Mouse (Mus musculus): Measurements from ENCODE around the gene Otud7b. TPM values are rescaled to one million over a fixed set of nuclear protein-coding genes. Genes with fewer than 3 reads are reported as not detected.
A peak's percentile ranks its signal among the peaks of the same experiment; 100 is the strongest.

Gene Otud7b
- total RNA-seq, 2 experiments from 2014 or later: 52.2 to 54.5 TPM

DNA sequence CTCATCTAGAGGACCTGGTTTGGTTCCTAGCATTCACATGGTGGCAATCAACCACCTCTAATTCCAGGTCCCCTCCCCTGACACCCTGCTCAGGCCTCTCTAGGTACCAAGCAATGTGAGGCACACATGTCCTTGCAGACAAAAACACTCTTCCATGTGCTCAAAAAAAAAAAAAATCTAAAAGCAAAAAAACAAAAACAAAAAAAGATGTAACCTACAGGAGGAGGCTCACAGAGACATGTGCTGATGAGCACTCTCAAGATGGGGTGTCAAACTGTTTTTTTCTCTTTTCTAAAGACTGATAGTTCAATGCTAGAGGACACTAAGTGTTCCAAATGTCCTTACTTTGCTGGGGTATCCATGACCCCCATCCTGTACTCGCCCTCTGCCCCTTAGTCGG lies 22.2 kb upstream of the Otud7b start:
- intact Hi-C loops (cut with DNase I): no loop called here
- DNase-seq (ENCODE audit: low spot score): no peak

DNA sequence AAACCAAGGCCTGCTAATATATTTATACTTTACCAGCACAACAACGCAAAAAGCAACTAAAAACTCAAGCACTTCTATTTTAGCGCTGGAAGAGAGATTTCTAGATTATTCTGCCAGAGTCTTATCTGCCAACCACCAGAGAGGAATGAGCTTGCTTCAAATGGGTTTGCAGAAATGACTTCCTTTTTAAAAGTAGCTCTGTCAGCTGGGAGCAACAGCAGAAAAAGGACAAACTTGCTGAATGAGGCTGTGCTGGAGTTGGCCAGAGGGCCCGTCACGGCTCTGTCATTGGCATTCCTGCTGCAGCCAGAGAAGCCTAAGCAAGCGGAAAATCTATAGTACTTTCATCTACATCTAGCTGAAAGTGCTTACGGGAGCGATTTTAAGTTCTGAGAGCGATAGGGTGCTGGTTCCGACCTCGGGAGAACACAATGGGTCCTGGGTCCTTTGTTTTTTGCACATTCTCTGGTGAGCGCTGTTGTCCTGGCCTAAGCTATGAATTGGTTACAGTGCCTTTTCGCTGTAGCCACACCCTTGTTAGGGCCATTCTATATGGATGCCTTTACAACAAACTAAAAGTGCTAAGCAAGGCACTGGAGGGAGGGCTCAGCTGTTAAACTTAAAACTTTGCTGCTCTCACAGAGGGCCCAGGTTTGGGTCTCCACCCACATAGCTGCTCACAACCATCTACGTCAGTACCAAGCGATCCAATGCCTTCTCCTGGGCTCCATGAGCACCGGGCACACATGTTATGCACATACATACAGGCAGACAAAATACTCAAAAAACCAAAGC lies 21.4 kb upstream of the Otud7b start:
- intact Hi-C loops (cut with DNase I): no loop called here
- no peak for DNase-seq (ENCODE audit: low spot score)

DNA sequence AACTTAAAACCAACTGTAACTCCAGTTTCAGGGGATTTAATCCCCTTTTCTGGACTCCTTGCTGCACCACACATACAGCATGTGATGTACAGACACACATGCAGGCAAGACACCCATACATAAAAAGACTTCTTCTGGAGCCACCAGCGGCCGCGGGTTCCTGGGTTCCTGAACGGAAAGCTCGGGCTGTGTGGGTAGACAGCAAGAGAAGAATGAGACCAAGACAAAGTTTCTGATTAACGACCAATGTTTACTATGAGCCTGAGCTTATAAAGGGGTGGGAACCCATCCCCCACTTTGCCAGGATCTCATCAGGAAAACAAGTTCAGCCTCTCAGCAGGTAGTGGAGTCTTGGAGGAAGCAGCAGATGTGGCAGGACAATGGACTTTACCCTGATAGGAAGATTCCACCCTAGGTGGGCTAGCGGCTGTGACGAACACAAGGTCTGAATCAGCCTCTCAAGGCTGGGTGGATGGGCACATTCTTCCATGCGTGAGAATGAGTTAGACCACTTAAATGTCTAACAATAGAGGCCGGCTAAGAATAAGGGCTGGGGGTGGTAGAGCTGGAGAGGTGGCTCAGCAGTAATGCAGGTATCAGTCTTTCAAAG lies 20.1 kb upstream of the Otud7b start:
- intact Hi-C loops (cut with DNase I): no loop called here
- DNase-seq (ENCODE audit: low spot score): no peak

DNA sequence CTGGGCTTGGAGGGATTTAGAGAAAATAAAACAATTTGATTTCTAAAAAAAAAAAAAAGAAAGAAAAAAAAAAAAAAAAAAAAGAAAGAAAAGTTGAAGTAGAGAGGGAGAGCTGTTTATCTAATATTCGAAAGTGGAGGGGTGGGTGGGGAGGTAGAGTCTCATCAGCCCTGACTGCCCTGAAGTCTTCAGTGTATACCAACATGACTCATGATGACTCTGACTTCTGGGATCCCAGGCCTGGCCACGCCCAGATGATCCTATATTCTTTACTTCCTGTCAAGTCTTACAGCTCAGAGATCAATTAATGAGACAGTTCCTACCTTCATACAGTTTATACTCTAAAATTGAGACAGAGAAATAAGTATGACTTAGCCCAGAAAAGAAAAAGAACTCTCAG lies 17.1 kb upstream of the Otud7b start:
- intact Hi-C loops (cut with DNase I): no loop called here
- DNase-seq (ENCODE audit: low spot score): no peak

DNA sequence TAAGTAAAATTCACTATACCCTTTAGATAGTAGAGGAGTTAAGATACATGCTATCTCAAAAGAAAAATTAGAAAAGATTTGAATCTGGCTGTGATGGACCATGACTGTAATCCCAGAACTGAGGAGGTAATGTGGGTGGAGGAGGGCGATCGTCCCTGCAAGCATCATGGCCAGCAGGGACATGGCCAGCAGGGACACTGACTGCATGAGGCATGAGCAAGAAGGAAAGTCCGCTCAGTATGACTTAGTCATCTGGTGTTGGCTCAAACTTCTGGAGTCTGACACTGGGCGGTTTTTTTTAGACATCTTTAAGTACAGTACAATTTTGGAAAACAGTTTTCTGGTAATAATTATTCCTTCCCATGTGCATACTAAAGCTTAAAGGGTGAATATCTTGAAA lies 16.5 kb upstream of the Otud7b start:
- intact Hi-C loops (cut with DNase I): no loop called here

DNA sequence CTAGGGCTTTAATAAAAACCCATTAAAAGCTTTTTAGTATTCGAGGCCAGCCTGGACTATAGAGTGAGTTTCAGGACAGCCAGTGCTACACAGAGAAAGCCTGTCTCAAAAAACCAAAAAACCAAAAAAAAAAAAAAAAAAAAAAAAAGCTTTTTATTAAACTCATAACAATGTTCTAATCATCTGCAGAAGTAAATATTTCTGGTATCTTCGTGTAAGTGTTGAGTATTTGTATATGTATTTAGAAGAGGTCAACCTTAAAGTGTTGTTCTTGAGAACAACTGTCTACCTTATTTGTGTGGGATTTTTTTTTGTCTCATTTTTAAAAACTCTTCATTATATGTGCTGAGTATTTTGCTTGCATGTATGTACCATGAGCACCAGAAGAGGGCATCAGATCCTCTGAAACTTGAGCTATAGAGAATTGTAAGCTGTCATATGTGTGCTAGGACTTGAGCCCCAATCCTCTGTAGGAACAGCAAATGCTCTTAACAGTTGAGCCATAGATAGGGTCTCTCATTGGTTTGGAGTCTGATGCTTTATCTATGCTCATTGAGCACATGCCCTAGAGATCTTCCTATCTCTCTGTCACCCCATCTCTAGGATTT lies 14.3 kb upstream of the Otud7b start:
- DNase-seq (ENCODE audit: low spot score): no peak

More for the DNA sequence above, 16.5 kb upstream of the Otud7b start:
- no peak for DNase-seq (ENCODE audit: low spot score)

DNA sequence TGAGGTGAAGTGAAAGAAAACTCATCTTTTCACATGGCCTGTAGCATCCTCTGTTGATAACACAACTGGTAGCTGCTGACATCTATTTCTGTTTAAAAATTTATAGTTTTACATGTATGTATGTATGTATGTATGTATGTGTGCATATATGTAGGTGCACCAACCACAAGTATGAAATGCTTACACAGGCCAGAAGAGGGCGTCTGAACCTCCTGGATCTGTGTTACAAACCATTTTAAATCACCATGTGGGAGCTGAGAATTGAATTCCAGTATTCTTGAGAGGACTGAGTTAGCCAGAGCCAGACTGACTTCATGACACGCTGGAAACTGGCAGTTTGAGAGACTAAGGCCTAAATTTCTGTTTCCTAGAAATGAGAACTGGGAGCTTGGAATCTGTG lies 13.2 kb upstream of the Otud7b start:
- DNase-seq (ENCODE audit: low spot score): no peak
- intact Hi-C loops (cut with DNase I): no loop called here

More for the DNA sequence above, 14.3 kb upstream of the Otud7b start:
- intact Hi-C loops (cut with DNase I): no loop called here

DNA sequence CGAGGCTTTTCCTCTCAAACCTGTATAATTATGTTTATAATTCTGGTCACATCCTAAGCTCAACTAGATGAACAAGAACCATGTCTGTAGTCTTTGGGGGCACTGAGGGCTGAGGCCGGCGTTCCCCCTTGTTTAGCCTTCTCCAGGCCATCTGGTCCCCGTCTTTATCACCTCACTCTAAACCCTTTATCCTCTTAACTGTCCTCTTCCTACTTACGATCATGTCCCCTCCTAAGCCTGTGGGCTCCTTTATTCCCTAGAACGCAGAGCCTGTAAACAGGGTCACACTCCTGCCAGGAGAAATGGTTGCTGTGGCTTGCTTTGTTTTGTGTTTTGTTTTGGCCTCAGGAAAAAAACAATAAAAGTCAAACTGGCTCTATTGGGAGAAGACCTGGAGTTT lies 12.4 kb upstream of the Otud7b start:
- intact Hi-C loops (cut with DNase I): no loop called here
- no peak for DNase-seq (ENCODE audit: low spot score)

DNA sequence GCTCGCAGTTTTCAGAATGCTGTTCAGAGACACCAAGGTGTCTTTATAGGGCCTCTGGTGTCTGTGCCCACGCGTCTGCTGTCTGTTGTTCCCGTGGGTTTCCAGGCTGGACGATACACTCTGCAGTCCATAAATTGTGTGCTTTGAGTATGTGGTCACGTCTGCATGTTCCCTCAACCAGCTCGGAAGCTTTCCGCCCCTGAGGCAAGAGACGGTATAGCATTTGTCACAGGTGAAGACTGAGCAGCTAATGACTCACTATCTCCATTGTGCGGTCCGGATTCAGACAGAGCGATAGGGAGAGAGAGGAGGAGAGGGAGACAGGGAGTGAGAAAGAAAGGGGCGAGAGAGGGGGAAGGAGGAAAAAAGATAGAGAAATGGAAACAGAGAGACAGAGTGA lies 10.8 kb upstream of the Otud7b start:
- intact Hi-C loops (cut with DNase I): no loop called here
- no peak for DNase-seq (ENCODE audit: low spot score)

DNA sequence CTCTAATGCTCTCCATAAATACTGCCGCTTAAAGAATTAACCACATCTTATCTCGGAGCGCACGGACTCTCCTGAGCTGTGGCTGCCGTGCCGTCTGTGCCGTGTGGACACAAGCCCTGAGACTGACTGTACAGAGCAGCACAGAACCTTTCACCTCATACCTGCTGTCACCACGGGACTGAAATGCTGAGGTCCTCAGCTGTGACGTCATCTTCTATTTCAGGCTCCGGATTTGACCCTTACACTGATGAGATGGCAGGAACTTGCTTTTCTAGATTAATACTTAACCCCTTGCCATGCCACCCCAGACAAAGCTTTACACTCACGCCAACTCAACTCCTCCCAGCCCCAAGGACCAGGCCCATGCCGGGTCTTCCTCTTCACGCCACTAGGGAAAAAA lies 10.1 kb upstream of the Otud7b start:
- no peak for DNase-seq (ENCODE audit: low spot score)
- intact Hi-C loops (cut with DNase I): no loop called here

DNA sequence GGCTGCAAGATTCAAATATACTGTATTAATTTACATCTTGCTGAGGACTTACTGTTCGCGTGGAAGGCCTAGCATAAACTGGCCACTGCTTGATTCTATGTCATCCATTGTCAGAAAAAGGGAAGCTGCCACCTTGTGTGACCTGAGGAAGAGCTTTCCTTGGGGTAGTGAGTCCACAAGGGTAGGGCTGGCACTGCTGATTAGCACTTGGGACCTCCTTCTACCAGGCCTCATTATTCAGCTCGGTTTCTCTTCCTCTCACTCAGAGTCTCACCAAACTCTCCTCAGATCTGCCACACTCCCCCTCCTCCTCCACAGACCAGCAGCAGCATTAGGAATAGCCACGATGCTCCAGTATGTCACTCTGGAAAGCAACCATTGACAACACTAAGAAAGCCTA lies 6.2 kb upstream of the Otud7b start:
- DNase-seq (ENCODE audit: low spot score): no peak
- intact Hi-C loops (cut with DNase I): no loop called here

DNA sequence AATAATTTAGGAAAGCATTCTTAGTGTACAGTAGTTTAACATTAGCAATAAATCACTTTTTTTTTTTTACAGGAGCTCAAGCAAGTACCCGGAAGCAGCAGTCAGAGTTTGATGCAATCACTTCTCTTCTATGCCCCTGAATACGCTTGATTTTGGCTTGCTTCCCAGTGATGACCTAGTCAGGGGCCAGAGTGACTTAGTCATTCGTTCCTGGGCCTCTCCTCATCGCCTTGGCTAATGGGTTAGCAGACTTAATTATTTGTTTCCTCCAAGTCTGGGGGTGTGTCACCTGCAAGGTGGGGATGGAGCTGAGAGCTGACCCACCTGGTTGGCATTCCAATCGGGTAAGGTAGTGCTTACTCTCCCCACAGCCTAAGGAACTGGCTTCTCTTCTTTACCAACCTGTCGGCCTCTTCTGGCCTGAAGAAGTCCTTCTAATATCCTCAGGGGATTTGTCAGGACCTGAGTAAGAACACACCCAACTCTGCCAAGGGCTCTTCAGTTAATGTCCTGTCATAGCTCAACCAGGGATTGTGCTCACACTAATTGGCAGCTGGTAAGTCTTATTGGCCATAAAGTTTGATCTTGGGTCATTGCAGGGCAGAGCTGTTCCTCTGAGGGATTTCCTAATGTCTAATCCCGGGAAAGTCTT lies 5.6 kb upstream of the Otud7b start:
- intact Hi-C loops (cut with DNase I): no loop called here
- DNase-seq (ENCODE audit: low spot score): peak; percentile 35

DNA sequence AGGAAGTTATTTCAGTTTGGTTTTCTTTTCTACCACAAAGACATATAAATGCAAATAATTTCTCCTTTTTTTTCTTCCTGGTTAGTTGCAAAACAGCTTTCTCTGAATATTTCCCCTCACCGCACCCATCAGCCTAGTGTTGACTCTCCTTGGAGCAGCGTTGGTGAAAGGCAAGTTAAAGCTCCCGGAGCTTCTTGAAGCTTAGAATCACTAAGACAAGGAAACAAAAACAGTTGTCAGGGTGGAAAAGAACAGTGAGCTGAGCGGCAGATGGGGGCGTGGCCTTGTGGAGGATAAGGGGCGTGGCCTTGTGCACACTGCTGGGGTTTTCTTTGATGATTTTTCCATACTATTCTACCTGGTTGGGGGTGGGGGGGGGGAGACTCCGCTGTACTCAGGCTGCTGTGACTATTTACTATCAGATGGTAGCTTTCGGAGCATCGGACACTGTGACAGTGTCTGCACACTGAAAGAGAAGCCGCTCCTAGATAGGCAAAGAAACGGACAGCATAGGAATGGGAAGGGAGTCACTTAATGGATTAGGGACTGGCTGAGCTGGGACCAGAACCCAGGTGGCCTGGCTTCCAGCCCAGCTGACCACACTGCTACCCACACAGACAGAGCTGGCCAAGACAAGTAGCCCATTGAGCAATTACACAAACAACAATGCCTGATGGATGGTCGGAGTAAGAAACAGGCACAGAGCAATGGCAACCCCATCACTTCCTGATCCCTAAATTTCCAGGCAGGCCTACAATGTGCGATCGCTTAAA lies 2.0 kb upstream of the Otud7b start:
- intact Hi-C loops (cut with DNase I): loop anchor here (5.0 kb wide), 1 partner anchor 35 kb away; no protein-coding TSS in a partner anchor
- no peak for DNase-seq (ENCODE audit: low spot score)

DNA sequence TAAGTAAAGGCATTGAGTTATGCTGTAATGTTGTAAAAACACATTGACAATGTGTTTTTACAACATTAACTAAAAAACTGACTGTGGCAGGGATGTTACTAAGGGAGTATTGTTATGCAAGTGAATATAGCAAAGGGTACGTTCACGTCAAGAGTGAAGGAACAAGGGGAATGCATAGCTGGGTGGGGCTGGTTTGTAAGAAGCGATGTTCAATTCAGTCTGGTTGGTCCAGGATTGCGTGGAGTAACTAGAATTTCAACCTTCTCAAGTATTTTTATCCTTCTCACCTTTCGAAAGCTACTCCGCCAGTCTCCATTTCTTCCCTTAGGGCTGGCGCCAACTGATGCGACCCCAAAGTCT lies 446 bp upstream of the Otud7b start:
- intact Hi-C loops (cut with DNase I): loop anchor here (5.0 kb wide), 1 partner anchor 37 kb away; no protein-coding TSS in a partner anchor
- DNase-seq (ENCODE audit: low spot score): no peak

DNA sequence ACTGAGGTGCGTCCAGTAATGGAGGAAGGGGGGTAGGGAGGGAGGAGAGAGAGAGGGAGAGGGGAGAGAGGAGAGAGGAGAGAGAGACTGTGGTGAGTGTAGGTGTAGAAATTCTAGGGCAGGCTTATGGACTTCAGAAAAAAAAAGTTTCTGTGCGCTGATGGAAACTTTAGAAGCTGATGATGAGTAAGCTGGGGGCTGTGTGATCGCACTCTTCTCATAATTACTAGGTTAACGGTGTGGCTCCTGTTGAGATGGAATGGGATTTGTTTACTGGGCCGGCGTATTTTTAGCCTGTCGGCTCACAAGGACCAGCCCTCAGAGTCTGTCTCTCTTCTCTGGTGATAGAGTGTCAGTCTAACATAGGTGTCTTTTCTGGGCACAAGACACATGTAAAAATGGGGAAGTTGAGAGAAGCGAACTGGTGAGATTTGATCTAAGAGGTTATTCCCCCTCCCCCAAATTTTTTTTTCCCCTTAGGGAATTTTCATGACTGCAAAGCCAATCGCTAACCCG lies 963 bp downstream of the Otud7b start:
- DNase-seq (ENCODE audit: low spot score): no peak
- intact Hi-C loops (cut with DNase I): loop anchor here (5.0 kb wide), 1 partner anchor 42 kb away; no protein-coding TSS in a partner anchor

DNA sequence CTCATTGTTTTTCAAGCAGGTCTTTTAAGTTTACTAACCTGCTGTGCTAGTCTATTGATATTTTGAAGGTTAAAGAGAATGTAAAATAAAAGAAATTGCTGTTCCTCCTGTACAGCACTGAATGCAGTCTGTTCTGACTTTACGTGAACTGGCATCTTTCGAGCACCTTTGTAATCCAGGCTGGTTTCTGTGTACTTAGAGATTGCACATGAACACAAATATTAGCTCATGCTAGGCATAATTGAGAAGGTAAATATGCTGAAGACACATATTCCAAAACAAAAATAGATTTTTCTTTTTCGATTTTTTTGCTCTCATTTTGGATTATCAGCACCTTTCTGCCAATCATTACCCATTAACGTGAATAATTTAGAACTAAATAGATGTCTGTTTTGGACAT lies 1.8 kb downstream of the Otud7b start:
- intact Hi-C loops (cut with DNase I): loop anchor here (5.0 kb wide), 1 partner anchor 41 kb away; no protein-coding TSS in a partner anchor
- no peak for DNase-seq (ENCODE audit: low spot score)

DNA sequence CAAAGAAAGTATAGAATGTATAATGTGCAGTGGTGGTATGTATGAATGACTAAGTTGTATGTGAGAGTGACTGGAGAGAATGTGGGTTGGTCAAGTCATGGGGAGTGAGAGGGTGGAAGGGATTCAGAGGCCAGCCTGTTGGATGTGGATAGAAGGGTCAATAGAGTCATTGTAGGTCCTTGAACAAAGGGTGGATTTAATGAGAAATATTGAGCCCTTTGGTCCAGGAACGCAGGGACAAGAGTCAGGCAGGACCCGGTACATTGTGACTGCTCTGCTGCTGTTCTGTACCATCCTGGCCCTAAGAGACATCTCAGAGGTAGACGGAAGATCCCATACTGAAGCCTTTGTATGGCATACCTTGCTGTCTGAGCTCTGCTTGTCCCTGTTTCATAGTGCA lies 4.0 kb downstream of the Otud7b start:
- intact Hi-C loops (cut with DNase I): loop anchor here (5.0 kb wide), 1 partner anchor 39 kb away; no protein-coding TSS in a partner anchor
- DNase-seq (ENCODE audit: low spot score): no peak

DNA sequence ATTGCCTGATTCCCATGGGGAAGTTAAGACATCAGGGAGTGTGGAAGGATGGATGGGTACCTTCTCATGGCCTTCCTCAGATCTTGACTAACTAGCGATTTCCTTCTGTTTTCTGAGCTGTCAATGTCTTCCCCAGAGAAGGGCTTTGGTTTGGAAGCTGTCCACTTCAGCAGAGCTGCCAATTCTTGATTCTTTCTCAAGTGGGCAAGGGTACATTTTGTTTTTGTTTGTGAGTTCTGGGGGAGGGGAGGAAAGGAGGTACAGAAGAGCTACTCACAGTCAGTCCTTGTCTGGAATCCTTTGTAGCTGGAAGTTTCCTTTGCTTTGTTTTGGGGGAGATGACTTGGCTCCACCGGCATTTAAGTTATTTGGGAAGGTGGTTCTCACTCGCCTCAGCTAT lies 8.9 kb downstream of the Otud7b start:
- intact Hi-C loops (cut with DNase I): no loop called here
- DNase-seq (ENCODE audit: low spot score): no peak

DNA sequence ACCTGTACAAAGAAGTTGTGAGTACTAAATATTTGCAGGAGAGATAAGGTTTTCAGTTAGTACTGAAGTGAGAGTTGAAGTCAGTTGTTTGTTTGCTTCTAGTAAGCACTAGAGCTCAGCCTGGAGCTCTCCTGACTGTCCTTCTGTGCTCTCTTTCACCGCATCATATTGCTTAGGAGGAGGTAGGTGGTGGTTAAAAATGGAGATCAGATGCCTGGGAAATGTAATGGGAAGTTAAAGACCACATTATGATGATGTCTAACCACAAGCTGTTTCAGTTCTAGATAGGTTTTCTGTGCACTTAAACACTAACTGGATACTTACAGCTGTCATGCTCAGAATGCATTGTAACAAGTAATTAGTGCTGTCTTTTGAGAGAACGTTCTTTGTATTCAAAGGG lies 13.8 kb downstream of the Otud7b start:
- intact Hi-C loops (cut with DNase I): no loop called here
- DNase-seq (ENCODE audit: low spot score): no peak

DNA sequence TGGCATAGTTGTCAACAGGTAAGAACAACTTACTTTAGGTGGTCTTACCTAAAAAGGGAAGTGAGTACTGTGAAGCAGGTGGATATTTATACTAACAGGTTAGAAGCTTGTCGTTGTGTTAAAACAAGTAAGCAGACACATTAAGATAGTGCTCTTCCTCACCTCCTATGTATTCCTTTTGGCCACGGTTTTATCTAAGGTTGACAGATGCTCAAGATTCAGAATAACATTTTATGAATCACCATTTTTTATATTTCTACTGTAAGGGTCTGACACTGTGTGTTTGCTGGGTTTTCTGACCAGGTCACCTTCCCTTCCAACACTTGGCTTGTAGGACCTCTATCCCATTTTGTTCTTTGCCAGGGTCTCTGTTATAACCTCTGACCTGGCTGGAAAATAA lies 14.4 kb downstream of the Otud7b start:
- intact Hi-C loops (cut with DNase I): no loop called here
- DNase-seq (ENCODE audit: low spot score): no peak
